Mouse (Mus musculus): ENCODE data around the gene Zc3h18. TPM values are rescaled to one million over a fixed set of nuclear protein-coding genes. Genes with fewer than 3 reads are reported as not detected.

The Zc3h18 gene
- total and polyA plus RNA-seq, 3 experiments: 30.2 to 122 (median 98.5) TPM

GRCm38 (mm10) chr8:122330446-122331133, 45.8 kb upstream of the Zc3h18 start:
- peaks cover 25 to 33% of the 10 kb centered on the region in 2 experiments for H3K36me3 ChIP-seq (ENCODE audit: control insufficient read depth in 1 of 2, insufficient read depth in 2 of 2, low read length in 2 of 2)
- no peak overlapping the region for H3K9ac ChIP-seq (ENCODE audit: control insufficient read depth, low read depth, low read length, poor library complexity, severe bottlenecking)
- H3K79me2 ChIP-seq (ENCODE audit: control insufficient read depth, insufficient read depth, low read length, poor library complexity): peaks cover 8% of the 10 kb centered on the region
- no peaks in the 10 kb centered on the region for H3K9me3 ChIP-seq (replicated peaks; ENCODE audit: insufficient read depth, low read length)
- TF ChIP-seq ETS1 (IDR thresholded peaks at IDR 0.05; ENCODE audit: low read depth, low read length) (no peak), RAD21 (IDR thresholded peaks at IDR 0.05; ENCODE audit: low read depth, low read length) (no peak), E2F4 (IDR thresholded peaks at IDR 0.05; ENCODE audit: borderline replicate concordance, low read depth, low read length) (no peak)
- no peaks in the 10 kb centered on the region for H3K27me3 ChIP-seq (ENCODE audit: control insufficient read depth in 1 of 2, insufficient read depth in 2 of 2, low read length in 2 of 2)
- no peak overlapping the region for H3K4me3 ChIP-seq (ENCODE audit: control insufficient read depth in 1 of 2, insufficient read depth in 1 of 2, low read depth in 2 of 2, low read length in 2 of 2)
- no peak for DNase-seq (ENCODE audit: low read depth, low spot score)
- H3K4me1 ChIP-seq (ENCODE audit: control insufficient read depth in 1 of 2, insufficient read depth in 2 of 2, low read length in 2 of 2): peaks cover 4 to 18% of the 10 kb centered on the region in 2 experiments; a peak in 3 of 4 replicates
- H3K27ac ChIP-seq (ENCODE audit: control insufficient read depth, low read depth, low read length): peak overlapping the region; percentile 16; the same call in 1 of the 2 replicates

GRCm38 (mm10) chr8:122331134-122331523, 45.3 kb upstream of the Zc3h18 start:
- H3K4me1 ChIP-seq (ENCODE audit: control insufficient read depth in 1 of 2, insufficient read depth in 2 of 2, low read length in 2 of 2): peaks cover 4 to 14% of the 10 kb centered on the region in 2 experiments; a peak in 3 of 4 replicates
- H3K9ac ChIP-seq (ENCODE audit: control insufficient read depth, low read depth, low read length, poor library complexity, severe bottlenecking): no peak overlapping the region
- peaks cover 20 to 34% of the 10 kb centered on the region in 2 experiments for H3K36me3 ChIP-seq (ENCODE audit: control insufficient read depth in 1 of 2, insufficient read depth in 2 of 2, low read length in 2 of 2)
- H3K79me2 ChIP-seq (ENCODE audit: control insufficient read depth, insufficient read depth, low read length, poor library complexity): peaks cover 5% of the 10 kb centered on the region
- H3K27me3 ChIP-seq (ENCODE audit: control insufficient read depth in 1 of 2, insufficient read depth in 2 of 2, low read length in 2 of 2): no peaks in the 10 kb centered on the region
- 0 out of 2 replicates have a peak overlapping the region, but pooled peaks have one; percentile 16 for H3K27ac ChIP-seq (ENCODE audit: control insufficient read depth, low read depth, low read length)
- TF ChIP-seq EP300 (IDR thresholded peaks at IDR 0.05; ENCODE audit: low read depth in 1 of 2, low read length in 2 of 2) (0 out of 4 replicates have a peak, but pooled peaks of 1 of the 2 experiments have one; percentile 15), TBP (IDR thresholded peaks at IDR 0.05; ENCODE audit: low read depth, low read length) (no peak), CTCF (IDR thresholded peaks at IDR 0.05 in 2 of 3, conservative IDR thresholded peaks at IDR 0.05 in 1 of 3; ENCODE audit: control insufficient read depth in 1 of 3, insufficient read depth in 1 of 3, low read depth in 2 of 3, low read length in 3 of 3, poor library complexity in 1 of 3, severe bottlenecking in 1 of 3) (no peak), ETS1 (IDR thresholded peaks at IDR 0.05; ENCODE audit: low read depth, low read length) (no peak), MAZ (IDR thresholded peaks at IDR 0.05; ENCODE audit: low read depth, low read length) (peak; percentile 51; the same call in 1 of the 2 replicates), KAT2A (conservative IDR thresholded peaks at IDR 0.05; ENCODE audit: low read depth, low read length) (no peak), CHD2 (IDR thresholded peaks at IDR 0.05; ENCODE audit: low read length) (no peak), POLR2AphosphoS2 (IDR thresholded peaks at IDR 0.05; ENCODE audit: low read length) (0 out of 2 replicates have a peak, but pooled peaks have one; percentile 52)
- H3K9me3 ChIP-seq (replicated peaks; ENCODE audit: insufficient read depth, low read length): no peaks in the 10 kb centered on the region
- H3K4me3 ChIP-seq (ENCODE audit: control insufficient read depth in 1 of 2, insufficient read depth in 1 of 2, low read depth in 2 of 2, low read length in 2 of 2): no peak overlapping the region
- DNase-seq (ENCODE audit: low read depth, low spot score): no peak

- H3K9ac ChIP-seq (ENCODE audit: control insufficient read depth, low read depth, low read length, poor library complexity, severe bottlenecking): no peak overlapping the region
- no peaks in the 10 kb centered on the region for H3K9me3 ChIP-seq (replicated peaks; ENCODE audit: insufficient read depth, low read length)
- no peaks in the 10 kb centered on the region for H3K27me3 ChIP-seq (ENCODE audit: control insufficient read depth in 1 of 2, insufficient read depth in 2 of 2, low read length in 2 of 2)
- H3K27ac ChIP-seq (ENCODE audit: control insufficient read depth, low read depth, low read length): no peak overlapping the region
- peaks cover 7 to 34% of the 10 kb centered on the region in 2 experiments for H3K36me3 ChIP-seq (ENCODE audit: control insufficient read depth in 1 of 2, insufficient read depth in 2 of 2, low read length in 2 of 2)
- H3K4me3 ChIP-seq (ENCODE audit: control insufficient read depth in 1 of 2, insufficient read depth in 1 of 2, low read depth in 2 of 2, low read length in 2 of 2): no peak overlapping the region
- peak; percentile 70 for DNase-seq (ENCODE audit: low read depth, low spot score)
- H3K4me1 ChIP-seq (ENCODE audit: control insufficient read depth in 1 of 2, insufficient read depth in 2 of 2, low read length in 2 of 2): peaks cover 0 to 3% of the 10 kb centered on the region in 2 experiments; a peak in 1 of 4 replicates
- no peaks in the 10 kb centered on the region for H3K79me2 ChIP-seq (ENCODE audit: control insufficient read depth, insufficient read depth, low read length, poor library complexity)
- no peak for TF ChIP-seq ZKSCAN1 (IDR thresholded peaks at IDR 0.05; ENCODE audit: low read depth, low read length)
- no peak for TF ChIP-seq USF2 (IDR thresholded peaks at IDR 0.05; ENCODE audit: borderline replicate concordance in 1 of 2, insufficient read depth in 1 of 2, low read depth in 1 of 2, low read length in 2 of 2)
- TF ChIP-seq RCOR1 (IDR thresholded peaks at IDR 0.05; ENCODE audit: low read depth, low read length): no peak
- no peak for TF ChIP-seq MYB (IDR thresholded peaks at IDR 0.05; ENCODE audit: low read depth, low read length)
- no peak for TF ChIP-seq MAZ (IDR thresholded peaks at IDR 0.05; ENCODE audit: low read depth, low read length)
- TF ChIP-seq EP300 (IDR thresholded peaks at IDR 0.05; ENCODE audit: low read depth in 1 of 2, low read length in 2 of 2): no peak
- peak; percentile 82 for TF ChIP-seq ZC3H11A (IDR thresholded peaks at IDR 0.05; ENCODE audit: low read depth, low read length)
- no peak for TF ChIP-seq TBP (IDR thresholded peaks at IDR 0.05; ENCODE audit: low read depth, low read length)
- no peak for TF ChIP-seq GATA1 (IDR thresholded peaks at IDR 0.05; ENCODE audit: low read depth, low read length)
- TF ChIP-seq BHLHE40 (IDR thresholded peaks at IDR 0.05; ENCODE audit: borderline replicate concordance, low read depth, low read length): no peak
- TF ChIP-seq SMC3 (IDR thresholded peaks at IDR 0.05; ENCODE audit: low read depth, low read length): peak; percentile 76
- no peak for TF ChIP-seq E2F4 (IDR thresholded peaks at IDR 0.05; ENCODE audit: borderline replicate concordance, low read depth, low read length)
- no peak for TF ChIP-seq HCFC1 (IDR thresholded peaks at IDR 0.05; ENCODE audit: low read depth, low read length)
- TF ChIP-seq CTCF (IDR thresholded peaks at IDR 0.05 in 2 of 3, conservative IDR thresholded peaks at IDR 0.05 in 1 of 3; ENCODE audit: control insufficient read depth in 1 of 3, insufficient read depth in 1 of 3, low read depth in 2 of 3, low read length in 3 of 3, poor library complexity in 1 of 3, severe bottlenecking in 1 of 3): peak; percentile 83 to 84 (median 84)
- no peak for TF ChIP-seq ETS1 (IDR thresholded peaks at IDR 0.05; ENCODE audit: low read depth, low read length)
- TF ChIP-seq ZMIZ1 (IDR thresholded peaks at IDR 0.05; ENCODE audit: low read depth, low read length): no peak
- TF ChIP-seq MAX (IDR thresholded peaks at IDR 0.05; ENCODE audit: low read length): no peak; the same call in 1 of the 2 replicates
These were observed 43.5 kb upstream of the Zc3h18 start for GRCm38 (mm10) chr8:122332753-122333506.

Measured in MEL (cell line).